Mouse (Mus musculus) heart, embryonic 10.5 days (tissue): Measurements from ENCODE around the gene Rnf126. TPM values are rescaled to one million over a fixed set of nuclear protein-coding genes. Genes with fewer than 3 reads are reported as not detected.
"Not testable (repeated sequence)": the region's sequence is repeated elsewhere in the genome, so short reads cannot be mapped to it uniquely, and the experiment has no call there.

Experiments used
- DNase-seq: peaks from one replicate; pipeline ENCODE4 v3.0.0-alpha.2; 2017; ENCODE audit warnings: low spot score
- H3K27ac ChIP-seq: fragments of 300-500 bp; sonication (generic); 2 replicates; pipeline ENCODE4 v1.5.1; 2016; ENCODE audit warnings: mild to moderate bottlenecking
- H3K27me3 ChIP-seq: fragments of 300-500 bp; sonication (generic); 2 replicates; pipeline ENCODE4 v1.6.1; 2016; ENCODE audit warnings: mild to moderate bottlenecking; ENCODE audit not compliant: poor library complexity, insufficient read depth, severe bottlenecking
- H3K36me3 ChIP-seq: fragments of 300-500 bp; sonication (generic); 2 replicates; pipeline ENCODE4 v1.6.1; 2016; ENCODE audit warnings: mild to moderate bottlenecking, moderate library complexity
- H3K4me1 ChIP-seq: fragments of 300-500 bp; sonication (generic); 2 replicates; pipeline ENCODE4 v1.6.1; 2016; ENCODE audit warnings: mild to moderate bottlenecking
- H3K4me3 ChIP-seq: fragments of 300-500 bp; sonication (generic); 2 replicates; pipeline ENCODE4 v1.5.1; 2016; ENCODE audit warnings: mild to moderate bottlenecking, moderate library complexity
- H3K9me3 ChIP-seq: fragments of 300-500 bp; sonication (generic); 2 replicates; pipeline ENCODE4 v1.6.1; 2016; ENCODE audit warnings: mild to moderate bottlenecking, moderate library complexity
- WGBS: fragments of 180-500 bp; shearing (Covaris S2); methylation state at CpG from one replicate; pipeline ENCODE4 v1.1.7; 2016; 5-methylcytosine and 5-hydroxymethylcytosine counted together
- polyA plus RNA-seq: library from polyadenylated mRNA; unstranded; fragments of >200 nt; fragmentation: Nextera tagmentation; extraction: Ambion mirVana; gene quantifications from 2 replicates; pipeline ENCODE4 v1.2.1, GENCODE M21; 2016

The Rnf126 gene
- polyA plus RNA-seq, 1 experiment from 2014 or later, result 113 TPM

- H3K36me3 ChIP-seq, result no peaks in the 10 kb centered on the region
- no peaks in the 10 kb centered on the region; the same call in 1 of the 2 replicates for H3K9me3 ChIP-seq
- 88% methylated on average over 2 of the region's 2 CpGs for WGBS
- no peak for DNase-seq
- no peak overlapping the region for H3K27ac ChIP-seq
- peaks cover 20% of the 10 kb centered on the region for H3K4me1 ChIP-seq
- H3K4me3 ChIP-seq, result no peak overlapping the region
- H3K27me3 ChIP-seq, result peaks cover 32% of the 10 kb centered on the region
Observed at GRCm38 (mm10) chr10:79773208-79773607, 6.5 kb upstream of the Rnf126 start.

GRCm38 (mm10) chr10:79772320-79772719, 5.6 kb upstream of the Rnf126 start:
- Histone ChIP-seq H3K9me3 (no peaks in the 10 kb centered on the region; the same call in 1 of the 2 replicates), H3K27ac (no peak overlapping the region), H3K36me3 (no peaks in the 10 kb centered on the region), H3K4me3 (no peak overlapping the region), H3K4me1 (peaks cover 20% of the 10 kb centered on the region), H3K27me3 (peaks cover 23% of the 10 kb centered on the region)
- DNase-seq, result no peak
- WGBS, result 82% methylated on average over 3 of the region's 3 CpGs

DNA sequence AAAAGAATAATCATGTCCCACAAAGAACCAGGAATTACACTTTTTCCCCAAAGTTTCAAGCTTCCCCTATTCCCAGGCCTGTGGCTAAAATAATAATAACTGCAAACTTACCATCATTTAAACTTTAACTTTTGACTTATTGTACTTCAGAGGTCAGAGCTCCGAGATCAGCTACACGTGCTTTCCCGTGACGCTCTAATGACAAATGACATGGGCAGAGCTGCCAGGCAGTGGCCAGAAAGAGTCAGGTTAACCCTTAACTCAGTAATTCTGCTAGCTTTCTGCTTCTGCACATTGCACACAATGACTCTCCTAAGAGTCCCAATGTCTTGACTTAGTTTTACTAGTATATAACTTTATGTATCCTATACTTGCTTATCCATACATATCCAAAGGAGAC, 2.6 kb upstream of the Rnf126 start:
- Histone ChIP-seq H3K4me1 (peaks cover 31% of the 10 kb centered on the region), H3K27me3 (peaks cover 9% of the 10 kb centered on the region; the same call in 1 of the 2 replicates), H3K9me3 (no peaks in the 10 kb centered on the region; the same call in 1 of the 2 replicates), H3K27ac (no peak overlapping the region), H3K4me3 (no peak overlapping the region), H3K36me3 (0 out of 2 replicates have a peak, but pooled peaks cover 3% of the 10 kb centered on the region)
- 68% methylated on average over 4 of the region's 4 CpGs for WGBS
- no peak for DNase-seq

DNA sequence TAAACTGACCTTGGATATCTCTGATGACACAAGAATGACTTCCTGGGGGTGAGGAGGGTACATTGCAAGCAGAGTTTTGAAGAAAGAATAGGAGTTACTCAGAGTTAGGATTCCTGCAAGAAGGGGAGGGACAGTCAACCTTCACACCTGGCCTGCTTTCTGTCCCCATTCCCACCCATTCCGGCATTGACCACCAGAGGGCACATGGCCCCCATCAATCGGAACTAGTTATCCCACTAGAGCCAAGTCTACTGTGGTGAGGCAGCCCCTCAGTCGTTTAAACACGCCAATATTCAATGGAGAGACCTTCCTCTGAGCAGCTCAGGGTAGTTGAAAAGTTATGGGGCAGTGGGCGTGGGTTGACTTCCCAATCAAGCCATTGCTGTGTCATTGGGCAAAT, 1.6 kb upstream of the Rnf126 start:
- peaks cover 38% of the 10 kb centered on the region for H3K4me1 ChIP-seq
- H3K27ac ChIP-seq, result no peak overlapping the region
- 0% methylated on average over 5 of the region's 5 CpGs for WGBS
- DNase-seq, result peak; percentile 91
- no peak overlapping the region for H3K4me3 ChIP-seq
- no peaks in the 10 kb centered on the region; the same call in 1 of the 2 replicates for H3K9me3 ChIP-seq
- H3K27me3 ChIP-seq, result peaks cover 9% of the 10 kb centered on the region; the same call in 1 of the 2 replicates
- H3K36me3 ChIP-seq, result 0 out of 2 replicates have a peak, but pooled peaks cover 6% of the 10 kb centered on the region

DNA sequence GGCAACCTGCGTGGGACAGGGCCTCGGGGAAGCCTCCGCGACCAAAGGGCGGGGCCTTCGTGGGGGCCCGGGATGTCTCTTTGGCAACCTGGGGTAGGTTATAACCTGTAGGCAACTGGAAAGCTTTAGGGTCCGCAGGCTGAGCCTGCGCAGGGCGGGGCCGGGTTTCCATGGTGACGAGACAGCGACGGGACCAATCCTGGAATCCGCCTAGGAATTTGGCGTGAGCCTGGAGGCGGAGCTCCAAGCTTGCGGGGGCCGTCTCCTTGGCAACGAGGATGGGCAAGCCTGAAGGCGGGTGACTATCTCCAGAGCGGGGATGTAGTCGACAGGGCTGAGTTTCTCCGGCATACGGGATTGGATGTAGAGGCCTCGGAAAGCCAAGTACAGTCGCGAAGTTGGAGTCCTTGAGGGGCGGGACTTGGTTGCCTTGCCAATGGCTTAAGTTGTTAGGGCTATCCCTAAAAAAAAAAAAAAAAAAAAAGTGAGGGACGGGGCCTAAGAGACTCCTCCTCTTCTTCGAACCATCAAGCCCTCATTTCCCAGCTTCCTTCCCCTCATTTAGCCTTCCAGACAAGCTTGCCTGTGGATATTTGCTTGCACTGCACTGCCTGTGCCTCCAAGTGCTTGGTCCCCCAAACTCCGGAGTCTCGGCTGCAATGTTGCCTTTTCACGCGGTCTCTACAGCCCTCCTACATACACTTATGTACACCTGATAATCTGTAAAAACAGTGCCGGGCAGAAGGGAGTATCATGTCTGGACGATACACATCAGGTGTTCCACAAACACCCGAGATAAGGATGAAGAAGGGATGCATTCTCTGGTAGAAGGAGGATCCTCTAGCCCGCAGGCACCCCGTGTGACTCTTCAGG, 856 bp upstream of the Rnf126 start:
- Histone ChIP-seq H3K36me3 (0 out of 2 replicates have a peak, but pooled peaks cover 9% of the 10 kb centered on the region), H3K4me1 (peaks cover 45% of the 10 kb centered on the region), H3K4me3 (peak overlapping the region; percentile 77), H3K27me3 (peaks cover 9% of the 10 kb centered on the region; the same call in 1 of the 2 replicates), H3K27ac (peak overlapping the region; percentile 94), H3K9me3 (no peaks in the 10 kb centered on the region; the same call in 1 of the 2 replicates)
- DNase-seq, result peak; percentile 96
- 13% methylated on average over 40 of the region's 40 CpGs for WGBS

GRCm38 (mm10) chr10:79766001-79766507, 698 bp downstream of the Rnf126 start:
- 7% methylated on average over 16 of the region's 16 CpGs for WGBS
- Histone ChIP-seq H3K36me3 (peaks cover 24% of the 10 kb centered on the region), H3K4me3 (peak overlapping the region; percentile 77), H3K9me3 (no peaks in the 10 kb centered on the region), H3K27me3 (peaks cover 9% of the 10 kb centered on the region; the same call in 1 of the 2 replicates), H3K4me1 (peaks cover 47% of the 10 kb centered on the region), H3K27ac (peak overlapping the region; percentile 94)
- no peak for DNase-seq

DNA sequence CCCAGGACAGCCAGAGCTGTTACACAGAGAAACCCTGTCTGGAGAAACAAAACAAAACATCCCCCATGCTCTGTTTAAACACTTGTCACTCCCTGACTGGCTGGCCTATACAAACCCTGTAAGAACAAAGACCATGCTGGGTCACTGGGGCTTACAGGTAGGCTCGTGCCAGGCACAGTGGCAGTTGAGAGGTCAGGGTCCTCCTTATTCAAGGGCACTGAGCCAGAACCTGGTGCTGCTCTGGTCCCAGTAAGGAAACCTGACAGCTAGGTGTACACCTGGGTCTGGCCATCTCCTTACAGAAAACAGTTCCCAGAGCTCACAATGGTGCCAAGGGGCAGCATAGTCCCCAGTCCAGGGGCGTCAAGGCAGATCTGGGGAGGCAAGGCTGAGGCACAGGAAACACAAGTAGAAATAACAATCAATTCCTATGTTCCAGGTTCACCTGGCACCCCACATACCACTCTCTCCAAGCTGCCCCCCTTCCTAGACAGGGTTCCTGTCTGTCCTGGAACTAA, 1.5 kb downstream of the Rnf126 start:
- H3K36me3 ChIP-seq, result peaks cover 32% of the 10 kb centered on the region
- no peak for DNase-seq
- 0 out of 2 replicates have a peak overlapping the region, but pooled peaks have one; percentile 49 for H3K27ac ChIP-seq
- H3K27me3 ChIP-seq, result peaks cover under 1% of the 10 kb centered on the region; the same call in 1 of the 2 replicates
- H3K4me3 ChIP-seq, result peak overlapping the region; percentile 77
- H3K9me3 ChIP-seq, result no peaks in the 10 kb centered on the region
- peaks cover 47% of the 10 kb centered on the region for H3K4me1 ChIP-seq
- WGBS, result 81% methylated on average over 2 of the region's 2 CpGs

DNA sequence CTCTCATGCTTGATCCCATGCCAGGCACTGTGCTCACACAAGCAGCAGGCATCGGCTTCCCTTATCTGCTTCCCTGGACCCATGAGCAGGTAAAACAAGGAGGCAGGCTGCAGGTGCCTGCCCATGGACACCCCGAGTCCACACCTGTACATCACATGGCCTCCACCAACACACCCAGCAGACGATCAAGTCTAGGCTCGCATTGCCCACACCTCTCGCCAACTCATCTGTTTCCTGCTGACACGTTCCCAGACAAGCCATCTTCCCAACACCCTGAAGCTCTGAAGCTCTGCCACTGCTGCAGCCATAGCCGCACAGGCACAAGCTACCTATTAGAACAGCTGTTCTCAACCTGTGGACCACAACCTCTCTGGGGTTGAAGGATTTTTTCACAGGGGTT, 2.5 kb downstream of the Rnf126 start:
- no peak for DNase-seq
- Histone ChIP-seq H3K27ac (no peak overlapping the region), H3K9me3 (no peaks in the 10 kb centered on the region), H3K4me3 (0 out of 2 replicates have a peak overlapping the region, but pooled peaks have one; percentile 5), H3K36me3 (peaks cover 40% of the 10 kb centered on the region), H3K4me1 (peaks cover 47% of the 10 kb centered on the region), H3K27me3 (no peaks in the 10 kb centered on the region)
- WGBS, result 82% methylated on average over 7 of the region's 7 CpGs

GRCm38 (mm10) chr10:79762875-79763274, 3.9 kb downstream of the Rnf126 start:
- Histone ChIP-seq H3K36me3 (peaks cover 54% of the 10 kb centered on the region), H3K4me3 (no peak overlapping the region), H3K27me3 (no peaks in the 10 kb centered on the region), H3K9me3 (no peaks in the 10 kb centered on the region), H3K27ac (no peak overlapping the region), H3K4me1 (peaks cover 44% of the 10 kb centered on the region)
- 80% methylated on average over 3 of the region's 3 CpGs for WGBS
- no peak for DNase-seq

DNA sequence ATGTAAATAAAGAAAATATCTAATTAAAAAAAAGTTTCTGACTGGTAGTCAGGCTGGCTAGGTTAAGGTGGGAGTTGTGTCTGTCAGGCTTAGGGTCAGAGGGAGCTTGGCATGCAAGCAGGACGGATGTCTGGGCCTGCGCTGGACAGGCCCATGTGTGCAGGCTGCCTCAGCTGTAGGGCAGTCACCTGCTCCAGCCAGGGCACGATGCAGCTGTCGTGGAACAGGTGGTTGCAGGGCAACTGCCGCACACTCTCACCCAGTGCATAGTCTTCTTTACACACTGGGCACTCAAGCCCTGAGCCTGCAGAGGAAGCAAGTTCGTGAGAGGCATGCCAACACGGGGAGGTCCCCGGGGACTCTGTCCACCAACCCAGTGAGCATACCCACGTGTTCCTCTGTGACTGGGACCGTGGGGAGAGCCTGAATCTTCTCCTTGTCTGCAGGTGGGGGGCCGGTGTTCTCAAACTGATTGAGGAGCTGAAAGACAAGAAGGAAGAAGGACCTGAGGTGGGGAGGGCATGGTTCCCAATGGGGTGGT, 6.1 kb downstream of the Rnf126 start:
- H3K27ac ChIP-seq, result no peak overlapping the region
- WGBS, result 92% methylated on average over 11 of the region's 11 CpGs
- no peaks in the 10 kb centered on the region for H3K9me3 ChIP-seq
- no peak overlapping the region for H3K4me3 ChIP-seq
- peaks cover 75% of the 10 kb centered on the region for H3K36me3 ChIP-seq
- H3K27me3 ChIP-seq, result 0 out of 2 replicates have a peak, but pooled peaks cover 8% of the 10 kb centered on the region
- no peak for DNase-seq
- peaks cover 33% of the 10 kb centered on the region for H3K4me1 ChIP-seq

DNA sequence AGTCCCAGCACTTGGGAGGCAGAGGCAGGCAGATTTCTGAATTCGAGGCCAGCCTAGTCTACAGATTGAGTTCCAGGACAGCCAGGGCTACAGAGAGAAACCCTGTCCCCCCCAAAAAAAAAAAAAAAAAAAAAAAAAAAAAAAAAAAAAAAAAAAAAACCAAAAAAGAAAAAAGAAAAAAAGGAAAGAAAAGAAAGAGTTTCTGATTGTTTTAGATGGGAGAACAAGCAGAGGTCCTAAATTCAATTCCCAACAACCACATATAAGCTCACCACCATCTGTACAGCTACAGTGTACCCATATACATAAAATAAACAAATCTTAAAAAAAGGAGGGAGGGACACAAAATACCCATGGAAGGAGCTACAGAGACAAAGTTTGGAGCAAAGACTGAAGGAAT, 7.1 kb downstream of the Rnf126 start:
- not testable (repeated sequence) for H3K4me3 ChIP-seq
- peaks cover 74% of the 10 kb centered on the region for H3K36me3 ChIP-seq
- WGBS, result 95% methylated on average over 1 of the region's 1 CpGs

DNA sequence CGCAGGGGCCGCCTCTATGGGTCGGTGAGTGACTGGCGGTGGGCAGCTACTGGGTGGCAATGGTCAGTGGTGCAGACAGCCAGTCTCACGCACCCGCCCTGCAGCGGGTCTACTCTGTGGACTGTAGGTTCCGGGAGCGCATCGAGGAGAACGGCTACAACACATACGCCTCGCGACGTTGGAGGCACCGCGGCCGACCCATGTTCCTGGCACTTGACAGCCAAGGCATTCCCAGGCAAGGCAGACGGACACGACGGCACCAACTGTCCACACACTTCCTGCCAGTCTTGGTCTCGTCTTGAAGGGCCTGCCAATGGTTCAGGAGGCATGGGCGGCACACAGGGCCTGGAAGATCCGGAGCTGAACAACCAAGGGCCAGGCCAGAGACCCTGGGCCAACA, 10.1 kb downstream of the Rnf126 start:
- no peak for DNase-seq
- 88% methylated on average over 24 of the region's 24 CpGs for WGBS
- Histone ChIP-seq H3K36me3 (peaks cover 59% of the 10 kb centered on the region), H3K9me3 (no peaks in the 10 kb centered on the region), H3K27ac (no peak overlapping the region), H3K27me3 (peaks cover 10% of the 10 kb centered on the region; the same call in 1 of the 2 replicates), H3K4me3 (no peak overlapping the region), H3K4me1 (peaks cover 14% of the 10 kb centered on the region)

More for the DNA sequence above, 7.1 kb downstream of the Rnf126 start:
- H3K27ac ChIP-seq, H3K9me3 ChIP-seq, DNase-seq, H3K27me3 ChIP-seq: not testable (repeated sequence)
- peaks cover 33% of the 10 kb centered on the region for H3K4me1 ChIP-seq
